In the genomic region with DNA sequence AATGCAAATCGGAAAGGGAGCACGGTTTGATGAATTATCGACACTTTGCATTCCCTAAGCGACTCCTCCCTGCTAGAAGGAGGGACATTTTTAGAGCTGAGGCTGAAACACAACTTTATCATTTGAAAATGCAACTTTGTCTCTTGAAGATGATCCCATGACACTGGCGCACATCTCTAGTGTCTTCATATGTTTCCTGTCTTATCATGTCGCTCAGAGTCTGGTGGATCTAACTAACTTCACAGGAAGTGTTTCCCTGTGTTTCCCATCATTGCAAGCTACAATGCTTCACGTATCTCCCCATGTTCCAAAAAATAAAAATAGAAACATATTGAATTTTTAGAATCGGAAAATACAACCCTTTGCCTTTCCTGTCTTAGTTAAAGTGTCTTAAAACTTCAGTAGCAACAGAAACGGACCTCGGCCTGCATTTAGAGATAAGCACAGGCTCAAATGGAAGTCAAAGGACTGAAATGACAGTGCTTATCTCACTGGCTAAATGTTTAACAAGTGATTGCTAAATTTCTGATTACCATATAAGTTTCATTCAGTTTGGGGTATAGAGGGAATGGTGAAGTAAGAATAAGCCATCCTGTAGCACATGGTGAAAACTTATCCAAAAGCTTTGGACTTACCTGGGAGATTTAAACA, we compare ENCODE assay signal across 21 mouse cellular contexts. TPM values are rescaled to one million over a fixed set of nuclear protein-coding genes. Genes with fewer than 3 reads are reported as not detected.
A peak's percentile ranks its signal among the peaks of the same experiment; 100 is the strongest.
DNase-seq lines count a peak whose midpoint lies in the region; ATAC-seq and TF ChIP-seq lines count a peak whose summit lies in the region.
"Had no signal": no experiment of that assay in that cellular context is flagged by ENCODE, and none has a peak within 500 bp of the region (broad histone marks: within the 10 kb centered on the region; RNA-seq: fewer than 3 reads in every experiment).

No protein-coding gene starts in this region.

- H3K4me2 ChIP-seq in intestine, embryonic 16.5 days (ENCODE audit: low read depth, low read length): no peak overlapping the region
- peak overlapping the region; percentile 53 for H3K4me2 ChIP-seq in liver, embryonic 16.5 days (ENCODE audit: low read depth, low read length)
- no peak overlapping the region for H3K4me2 ChIP-seq in hindbrain, embryonic 12.5 days (replicated peaks)
- H3K4me2 ChIP-seq in midbrain, embryonic 11.5 days: no peak overlapping the region
- H3K4me2 ChIP-seq: embryonic facial prominence, embryonic 13.5 days; heart, embryonic 12.5 days; neural tube, embryonic 13.5 days had no signal

- peaks cover 67% of the 10 kb centered on the region for H3K4me1 ChIP-seq in megakaryocyte, embryonic 14.5 days
- no peaks in the 10 kb centered on the region; the same call in 1 of the 2 replicates for H3K4me1 ChIP-seq in intestine, embryonic 16.5 days (ENCODE audit: control insufficient read depth, insufficient read depth, low read length)
- H3K4me1 ChIP-seq in liver, embryonic 16.5 days (ENCODE audit: control insufficient read depth, low read depth, low read length): peaks cover 15% of the 10 kb centered on the region
- no peaks in the 10 kb centered on the region for H3K4me1 ChIP-seq in hindbrain, embryonic 12.5 days
- no peaks in the 10 kb centered on the region for H3K4me1 ChIP-seq in midbrain, embryonic 11.5 days (ENCODE audit: control insufficient read depth, insufficient read depth, low read length)
- H3K4me1 ChIP-seq in cerebellum, adult 2 months (ENCODE audit: control insufficient read depth, insufficient read depth, low read length): no peaks in the 10 kb centered on the region
- H3K4me1 ChIP-seq: embryonic facial prominence, embryonic 13.5 days; forebrain, embryonic 10.5 days; heart, embryonic 12.5 days; neural tube, embryonic 13.5 days had no signal

- no peak overlapping the region for H3K9ac ChIP-seq in intestine, embryonic 16.5 days (ENCODE audit: low read depth, low read length)
- no peak overlapping the region for H3K9ac ChIP-seq in liver, embryonic 16.5 days (ENCODE audit: low read depth, low read length)
- no peak overlapping the region for H3K9ac ChIP-seq in hindbrain, embryonic 12.5 days
- no peak overlapping the region for H3K9ac ChIP-seq in midbrain, embryonic 11.5 days (ENCODE audit: low read length)
- H3K9ac ChIP-seq: embryonic facial prominence, embryonic 13.5 days; heart, embryonic 12.5 days; neural tube, embryonic 13.5 days had no signal

- no peaks in the 10 kb centered on the region for H3K27me3 ChIP-seq in megakaryocyte, embryonic 14.5 days (replicated peaks)
- no peaks in the 10 kb centered on the region for H3K27me3 ChIP-seq in intestine, embryonic 16.5 days (replicated peaks; ENCODE audit: control insufficient read depth, insufficient read depth, low read length)
- H3K27me3 ChIP-seq in liver, embryonic 16.5 days (ENCODE audit: control insufficient read depth, insufficient read depth, low read depth, low read length): no peaks in the 10 kb centered on the region
- H3K27me3 ChIP-seq in hindbrain, embryonic 12.5 days: no peaks in the 10 kb centered on the region
- no peaks in the 10 kb centered on the region for H3K27me3 ChIP-seq in midbrain, embryonic 11.5 days (ENCODE audit: control insufficient read depth, insufficient read depth, low read length)
- H3K27me3 ChIP-seq in cerebellum, adult 2 months (ENCODE audit: control insufficient read depth, insufficient read depth, low read length): no peaks in the 10 kb centered on the region
- H3K27me3 ChIP-seq: embryonic facial prominence, embryonic 13.5 days; heart, embryonic 12.5 days; neural tube, embryonic 13.5 days had no signal

- no peak for ATAC-seq in megakaryocyte, adult 5-6 weeks (ENCODE audit: poor library complexity, severe bottlenecking)
- peak; percentile 80 for ATAC-seq in intestine, embryonic 16.5 days
- ATAC-seq in liver, embryonic 16.5 days (ENCODE audit: low read depth): peak; percentile 77
- ATAC-seq in hindbrain, embryonic 12.5 days (ENCODE audit: low FRiP score): no peak
- no peak for ATAC-seq in midbrain, embryonic 11.5 days (ENCODE audit: low FRiP score)
- ATAC-seq: hindbrain, postnatal 0 days had no signal

- H3K4me3 ChIP-seq in megakaryocyte, embryonic 14.5 days (replicated peaks): peak overlapping the region; percentile 89
- H3K4me3 ChIP-seq in intestine, embryonic 16.5 days (ENCODE audit: low read length): no peak overlapping the region
- peak overlapping the region; percentile 28 for H3K4me3 ChIP-seq in liver, embryonic 16.5 days (ENCODE audit: low read depth, low read length)
- no peak overlapping the region for H3K4me3 ChIP-seq in hindbrain, embryonic 12.5 days
- no peak overlapping the region for H3K4me3 ChIP-seq in midbrain, embryonic 11.5 days (ENCODE audit: low read depth, low read length)
- H3K4me3 ChIP-seq in cerebellum, adult 2 months (replicated peaks; ENCODE audit: insufficient read depth, low read depth, low read length): no peak overlapping the region
- H3K4me3 ChIP-seq: embryonic facial prominence, embryonic 13.5 days; forebrain, embryonic 10.5 days; heart, embryonic 12.5 days; layer of hippocampus, adult 2 months; left cerebral cortex, adult 2 months; neural tube, embryonic 13.5 days had no signal

- H3K27ac ChIP-seq in intestine, embryonic 16.5 days (ENCODE audit: low read length): no peak overlapping the region
- peak overlapping the region; percentile 59 for H3K27ac ChIP-seq in liver, embryonic 16.5 days (ENCODE audit: low read length)
- no peak overlapping the region for H3K27ac ChIP-seq in hindbrain, embryonic 12.5 days
- no peak overlapping the region for H3K27ac ChIP-seq in midbrain, embryonic 11.5 days (ENCODE audit: low read depth, low read length)
- H3K27ac ChIP-seq in cerebellum, adult 2 months (ENCODE audit: insufficient read depth, low read length): no peak overlapping the region
- H3K27ac ChIP-seq: embryonic facial prominence, embryonic 13.5 days; forebrain, embryonic 10.5 days; hindbrain, postnatal 0 days; layer of hippocampus, adult 2 months; left cerebral cortex, adult 2 months; neural tube, embryonic 13.5 days had no signal

- H3K9me3 ChIP-seq in megakaryocyte, embryonic 14.5 days: no peaks in the 10 kb centered on the region
- no peaks in the 10 kb centered on the region for H3K9me3 ChIP-seq in intestine, embryonic 16.5 days (ENCODE audit: control insufficient read depth, low read length)
- H3K9me3 ChIP-seq in liver, embryonic 16.5 days (replicated peaks; ENCODE audit: control insufficient read depth, low read length): no peaks in the 10 kb centered on the region
- no peaks in the 10 kb centered on the region for H3K9me3 ChIP-seq in hindbrain, embryonic 12.5 days (replicated peaks)
- H3K9me3 ChIP-seq in midbrain, embryonic 11.5 days (ENCODE audit: control insufficient read depth, low read length): no peaks in the 10 kb centered on the region
- H3K9me3 ChIP-seq: embryonic facial prominence, embryonic 13.5 days; forebrain, embryonic 10.5 days; heart, embryonic 12.5 days; neural tube, embryonic 13.5 days had no signal

- TF ChIP-seq POLR2A in cerebellum, adult 2 months (IDR thresholded peaks at IDR 0.05; ENCODE audit: borderline replicate concordance, insufficient read depth, low read length): no peak

- no peak for TF ChIP-seq CTCF in cerebellum, adult 2 months (IDR thresholded peaks at IDR 0.05; ENCODE audit: borderline replicate concordance, insufficient read depth, low read depth, low read length)

- DNase-seq in heart, postnatal 36 days: no peak
- no peak for DNase-seq in midbrain, embryonic 11.5 days (ENCODE audit: low spot score, missing footprints)
- no peak for DNase-seq in cerebellum, adult 2 months
- DNase-seq: cerebellum, postnatal 10 days; kidney, adult 2 months; kidney, postnatal 10 days; lung, adult 2 months; midbrain, embryonic 14.5 days; thymus, postnatal 25 days had no signal

- H3K36me3 ChIP-seq in megakaryocyte, embryonic 14.5 days (replicated peaks; ENCODE audit: low read length): peaks cover 16% of the 10 kb centered on the region
- no peaks in the 10 kb centered on the region for H3K36me3 ChIP-seq in intestine, embryonic 16.5 days (ENCODE audit: control insufficient read depth, insufficient read depth, low read length)
- no peaks in the 10 kb centered on the region for H3K36me3 ChIP-seq in liver, embryonic 16.5 days (ENCODE audit: control insufficient read depth, insufficient read depth)
- H3K36me3 ChIP-seq in hindbrain, embryonic 12.5 days: no peaks in the 10 kb centered on the region
- H3K36me3 ChIP-seq in midbrain, embryonic 11.5 days (ENCODE audit: control insufficient read depth, insufficient read depth, low read length): no peaks in the 10 kb centered on the region
- H3K36me3 ChIP-seq: embryonic facial prominence, embryonic 13.5 days; forebrain, embryonic 10.5 days; heart, embryonic 12.5 days; neural tube, embryonic 13.5 days had no signal

- WGBS in intestine, embryonic 16.5 days: 65% methylated on average over 10 of the region's 10 CpGs
- WGBS in liver, embryonic 16.5 days (ENCODE audit: insufficient replicate concordance): 12% methylated on average over 10 of the region's 10 CpGs
- WGBS in hindbrain, embryonic 12.5 days: 87% methylated on average over 10 of the region's 10 CpGs
- 92% methylated on average over 10 of the region's 10 CpGs for WGBS in midbrain, embryonic 11.5 days
- 91% methylated on average over 10 of the region's 10 CpGs for WGBS in cerebellum, adult 2 months

- intact Hi-C loops in heart, postnatal 36 days (cut with DNase I): loop anchor here (1.0 kb wide), 1 partner anchor 19 kb away; no protein-coding TSS in a partner anchor

RNA-seq across cellular contexts. Expression of gene Fyb, which starts 2.0 kb away (rescaled TPM):
- polyA plus RNA-seq in megakaryocyte, embryonic 14.5 days (2012; ENCODE audit: insufficient read depth, low replicate concordance): 1,175 and 2,699 TPM in 2 replicates
- 319 and 334 TPM in 2 replicates for total RNA-seq in megakaryocyte, adult 5-6 weeks (2015)
- 128 and 161 TPM in 2 replicates for total RNA-seq in megakaryocyte, adult 5-6 weeks (2017)
- 7.9 and 10.3 TPM in 2 replicates for polyA plus RNA-seq in intestine, embryonic 16.5 days (2015; fragmentation: Nextera tagmentation; extraction: Ambion mirVana)
- polyA plus RNA-seq in liver, embryonic 16.5 days (2015; fragmentation: Nextera tagmentation; extraction: Ambion mirVana): 20.9 and 21.9 TPM in 2 replicates
- 4.8 and 5.5 TPM in 2 replicates for polyA plus RNA-seq in hindbrain, embryonic 12.5 days (2016; fragmentation: Nextera tagmentation; extraction: Ambion mirVana)
- 10 to 100 TPM; 23.4 to 49.7 TPM for total RNA-seq in heart, postnatal 36 days (2021)
- polyA plus RNA-seq in midbrain, embryonic 11.5 days (2014; fragmentation: Nextera tagmentation; extraction: Ambion mirVana): 3.6 and 4.0 TPM in 2 replicates
- 1.6 and 2.3 TPM in 2 replicates for polyA plus RNA-seq in cerebellum, adult 2 months (2012; rRNA removed)

Comparison
In these comparisons a context has a peak if more than half of its experiments do, and no peak if none do; other contexts are left out.
1. H3K4me3 ChIP-seq: peak in megakaryocyte, embryonic 14.5 days (single experiment) and liver, embryonic 16.5 days (single experiment); none in intestine, embryonic 16.5 days (single experiment), hindbrain, embryonic 12.5 days (single experiment), midbrain, embryonic 11.5 days (single experiment) and cerebellum, adult 2 months (single experiment).
2. ATAC-seq: peak in intestine, embryonic 16.5 days (single experiment) and liver, embryonic 16.5 days (single experiment); none in megakaryocyte, adult 5-6 weeks (single experiment), hindbrain, embryonic 12.5 days (single experiment) and midbrain, embryonic 11.5 days (single experiment).
3. RNA of gene Fyb, which starts 2.0 kb away (polyA plus RNA-seq): 1,175 to 2,699 TPM in megakaryocyte, embryonic 14.5 days; 20.9 to 21.9 TPM in liver, embryonic 16.5 days, 7.9 to 10.3 TPM in intestine, embryonic 16.5 days, 4.8 to 5.5 TPM in hindbrain, embryonic 12.5 days, 3.6 to 4.0 TPM in midbrain, embryonic 11.5 days and 1.6 to 2.3 TPM in cerebellum, adult 2 months; every median in the first group is over 10 times any median in the second.